Mouse (Mus musculus) cerebellum, adult 2 months (tissue): ENCODE results near the gene Triobp.

Experiments
- CTCF ChIP-seq: fragments of 200-500 bp; IDR thresholded peaks from 2 replicates; pipeline ENCODE4 v1.5.1; 2011; ENCODE audit warnings: low read depth, mild to moderate bottlenecking, control low read depth, low read length, moderate library complexity, borderline replicate concordance; ENCODE audit not compliant: insufficient read depth
- POLR2A ChIP-seq: fragments of 200-500 bp; IDR thresholded peaks from 2 replicates; pipeline ENCODE4 v1.6.1; 2011; ENCODE audit warnings: low read length, control low read depth, borderline replicate concordance; ENCODE audit not compliant: insufficient read depth

- no peak for TF ChIP-seq CTCF
- peak; percentile 65; the same call in 1 of the 2 replicates for TF ChIP-seq POLR2A
Measured at GRCm38 (mm10) chr15:78947657-78948056, at the start of gene Triobp.
